Comparison of ENCODE assay signal across 9 mouse cellular contexts in genomic region chr7:34811060-34811459, GRCm38 (mm10). TPM values are rescaled to one million over a fixed set of nuclear protein-coding genes. Genes with fewer than 3 reads are reported as not detected.
A peak's percentile ranks its signal among the peaks of the same experiment; 100 is the strongest.
DNase-seq lines count a peak whose midpoint lies in the region; ATAC-seq lines count a peak whose summit lies in the region.
"Had no signal": no experiment of that assay in that cellular context is flagged by ENCODE, and none has a peak within 500 bp of the region (broad histone marks: within the 10 kb centered on the region; RNA-seq: fewer than 3 reads in every experiment).

No protein-coding gene starts in this region.

- ATAC-seq in kidney, embryonic 14.5 days (ENCODE audit: low FRiP score, low TSS enrichment) = no peak
- ATAC-seq in embryonic facial prominence, embryonic 11.5 days (replicated peaks; ENCODE audit: insufficient number of reproducible peaks, low FRiP score, low TSS enrichment, low read depth) = no peak
- no peak for ATAC-seq in hindbrain, embryonic 16.5 days
- ATAC-seq in midbrain, embryonic 16.5 days = no peak

- no peaks in the 10 kb centered on the region for H3K9me3 ChIP-seq in kidney, embryonic 14.5 days (ENCODE audit: control insufficient read depth, low read length)
- no peaks in the 10 kb centered on the region for H3K9me3 ChIP-seq in embryonic facial prominence, embryonic 11.5 days (replicated peaks; ENCODE audit: control insufficient read depth, low read length)
- no peaks in the 10 kb centered on the region for H3K9me3 ChIP-seq in hindbrain, embryonic 16.5 days (ENCODE audit: control insufficient read depth, low read length)
- no peaks in the 10 kb centered on the region for H3K9me3 ChIP-seq in midbrain, embryonic 16.5 days (replicated peaks; ENCODE audit: control insufficient read depth, low read length, poor library complexity, severe bottlenecking)

- peak overlapping the region; percentile 98 for H3K4me2 ChIP-seq in kidney, embryonic 14.5 days (replicated peaks; ENCODE audit: low read depth, low read length)
- peak overlapping the region; percentile 97 for H3K4me2 ChIP-seq in embryonic facial prominence, embryonic 11.5 days (ENCODE audit: low read depth, low read length)
- H3K4me2 ChIP-seq in hindbrain, embryonic 16.5 days (ENCODE audit: low read length) = peak overlapping the region; percentile 97
- peak overlapping the region; percentile 92 for H3K4me2 ChIP-seq in midbrain, embryonic 16.5 days (ENCODE audit: low read length)

- H3K27me3 ChIP-seq in kidney, embryonic 14.5 days (ENCODE audit: control insufficient read depth, insufficient read depth, low read length) = peaks cover 47% of the 10 kb centered on the region
- peaks cover 34% of the 10 kb centered on the region for H3K27me3 ChIP-seq in embryonic facial prominence, embryonic 11.5 days (ENCODE audit: control insufficient read depth, insufficient read depth, low read length)
- peaks cover 10% of the 10 kb centered on the region for H3K27me3 ChIP-seq in hindbrain, embryonic 16.5 days (replicated peaks; ENCODE audit: control insufficient read depth, insufficient read depth, low read length)
- peaks cover 18% of the 10 kb centered on the region for H3K27me3 ChIP-seq in midbrain, embryonic 16.5 days (ENCODE audit: control insufficient read depth, insufficient read depth, low read depth, low read length)

- peaks cover 6% of the 10 kb centered on the region; the same call in 1 of the 2 replicates for H3K4me1 ChIP-seq in kidney, embryonic 14.5 days (ENCODE audit: control insufficient read depth, insufficient read depth, low read length)
- H3K4me1 ChIP-seq in embryonic facial prominence, embryonic 11.5 days (ENCODE audit: control insufficient read depth, insufficient read depth, low read length) = peaks cover 7% of the 10 kb centered on the region
- peaks cover 16% of the 10 kb centered on the region for H3K4me1 ChIP-seq in hindbrain, embryonic 16.5 days (ENCODE audit: control insufficient read depth, insufficient read depth, low read depth, low read length)
- peaks cover 25% of the 10 kb centered on the region for H3K4me1 ChIP-seq in midbrain, embryonic 16.5 days (ENCODE audit: control insufficient read depth, insufficient read depth, low read length)

- H3K27ac ChIP-seq in kidney, embryonic 14.5 days (ENCODE audit: low read depth, low read length) = no peak overlapping the region
- H3K27ac ChIP-seq in embryonic facial prominence, embryonic 11.5 days (replicated peaks; ENCODE audit: low read depth, low read length) = no peak overlapping the region
- no peak overlapping the region for H3K27ac ChIP-seq in hindbrain, embryonic 16.5 days (ENCODE audit: low read depth, low read length)
- no peak overlapping the region for H3K27ac ChIP-seq in midbrain, embryonic 16.5 days (ENCODE audit: low read length)

- no peaks in the 10 kb centered on the region for H3K36me3 ChIP-seq in kidney, embryonic 14.5 days (ENCODE audit: control insufficient read depth, insufficient read depth, low read length)
- no peaks in the 10 kb centered on the region for H3K36me3 ChIP-seq in embryonic facial prominence, embryonic 11.5 days (replicated peaks; ENCODE audit: control insufficient read depth, insufficient read depth, low read depth, low read length)
- no peaks in the 10 kb centered on the region for H3K36me3 ChIP-seq in hindbrain, embryonic 16.5 days (ENCODE audit: control insufficient read depth, insufficient read depth, low read length)
- H3K36me3 ChIP-seq in midbrain, embryonic 16.5 days (ENCODE audit: control insufficient read depth, insufficient read depth, low read length) = no peaks in the 10 kb centered on the region
- H3K36me3 ChIP-seq: G1E had no signal

- no peak for DNase-seq in kidney, adult 11 months
- no peak for DNase-seq in embryonic facial prominence, embryonic 11.5 days (ENCODE audit: low spot score)
- DNase-seq in thymus, postnatal 0 days (ENCODE audit: low spot score) = no peak
- no peak for DNase-seq in urinary bladder, adult 18-20 months (ENCODE audit: low spot score in 2 of 2)
- DNase-seq in cerebellum, postnatal 4 days (ENCODE audit: low spot score in 2 of 2) = no peak

- peak overlapping the region; percentile 46 for H3K4me3 ChIP-seq in kidney, embryonic 14.5 days (ENCODE audit: low read length)
- H3K4me3 ChIP-seq in embryonic facial prominence, embryonic 11.5 days (ENCODE audit: low read depth, low read length) = peak overlapping the region; percentile 64
- peak overlapping the region; percentile 74 for H3K4me3 ChIP-seq in hindbrain, embryonic 16.5 days (ENCODE audit: low read length)
- peak overlapping the region; percentile 66 for H3K4me3 ChIP-seq in midbrain, embryonic 16.5 days (ENCODE audit: low read depth, low read length)

- WGBS in kidney, embryonic 14.5 days = 4% methylated on average over 10 of the region's 10 CpGs
- 2% methylated on average over 10 of the region's 10 CpGs for WGBS in embryonic facial prominence, embryonic 11.5 days
- 5% methylated on average over 10 of the region's 10 CpGs for WGBS in hindbrain, embryonic 16.5 days
- 3% methylated on average over 10 of the region's 10 CpGs for WGBS in midbrain, embryonic 16.5 days

- peak overlapping the region; percentile 38; the same call in 1 of the 2 replicates for H3K9ac ChIP-seq in kidney, embryonic 14.5 days (ENCODE audit: low read depth, low read length)
- H3K9ac ChIP-seq in embryonic facial prominence, embryonic 11.5 days (replicated peaks; ENCODE audit: low read length) = peak overlapping the region; percentile 56
- H3K9ac ChIP-seq in hindbrain, embryonic 16.5 days (ENCODE audit: low read depth, low read length) = peak overlapping the region; percentile 71
- peak overlapping the region; percentile 73 for H3K9ac ChIP-seq in midbrain, embryonic 16.5 days (ENCODE audit: low read depth, low read length)

RNA-seq across cellular contexts. Expression of gene Chst8, which starts 1.5 kb away (rescaled TPM):
- polyA plus RNA-seq in kidney, embryonic 14.5 days (2014; fragmentation: Nextera tagmentation; extraction: Ambion mirVana) = 8.7 and 9.1 TPM in 2 replicates
- polyA plus RNA-seq in embryonic facial prominence, embryonic 11.5 days (2014; fragmentation: Nextera tagmentation; extraction: Ambion mirVana) = 7.6 and 8.9 TPM in 2 replicates
- polyA plus RNA-seq in hindbrain, embryonic 16.5 days (2015; fragmentation: Nextera tagmentation; extraction: Ambion mirVana) = 9.2 and 12.2 TPM in 2 replicates
- 12.7 and 15.3 TPM in 2 replicates for polyA plus RNA-seq in midbrain, embryonic 16.5 days (2015; fragmentation: Nextera tagmentation; extraction: Ambion mirVana)
- 3.6 and 3.8 TPM in 2 replicates for polyA plus RNA-seq in thymus, postnatal 0 days (2015; fragmentation: Nextera tagmentation; extraction: Ambion mirVana)
- polyA plus RNA-seq: G1E had no signal
